Mouse (Mus musculus) G1E (cell line): ENCODE data around the gene Oxct2a. TPM values are rescaled to one million over a fixed set of nuclear protein-coding genes. Genes with fewer than 3 reads are reported as not detected.
"Not testable (repeated sequence)": the region's sequence is repeated elsewhere in the genome, so short reads cannot be mapped to it uniquely, and the experiment has no call there.

Experiments
- ATAC-seq: 2 replicates; pipeline ENCODE4 v1.8.0; 2016; ENCODE audit warnings: mild to moderate bottlenecking; ENCODE audit not compliant: insufficient number of reproducible peaks, poor library complexity, low FRiP score, severe bottlenecking; ENCODE audit errors: extremely low read depth
- DNase-seq: peaks from one replicate; pipeline ENCODE4 v3.0.0; 2012; ENCODE audit warnings: low spot score
- H3K27me3 ChIP-seq: 2 replicates; pipeline ENCODE4 v1.6.1; 2012; ENCODE audit warnings: mild to moderate bottlenecking, low read length, inconsistent platforms; ENCODE audit not compliant: insufficient read depth
- H3K36me3 ChIP-seq: replicated peaks from 2 replicates; pipeline ENCODE3; 2012; ENCODE audit warnings: mild to moderate bottlenecking, inconsistent platforms
- H3K4me1 ChIP-seq: 2 replicates; pipeline ENCODE4 v1.6.1; 2012; ENCODE audit warnings: low read depth, low read length, inconsistent platforms, mixed read lengths; ENCODE audit not compliant: insufficient read depth
- H3K4me3 ChIP-seq: 2 replicates; pipeline ENCODE4 v1.5.1; 2012; ENCODE audit warnings: low read depth, mild to moderate bottlenecking, inconsistent platforms, low read length, moderate library complexity, mixed read lengths
- H3K9me3 ChIP-seq: replicated peaks from 2 replicates; pipeline ENCODE4 v1.6.1; 2012; ENCODE audit warnings: inconsistent platforms
- CTCF ChIP-seq: IDR thresholded peaks from 2 replicates; pipeline ENCODE4 v1.5.1; 2012; ENCODE audit warnings: low read depth, low read length, inconsistent platforms, mixed read lengths
- GATA1 ChIP-seq: IDR thresholded peaks from 2 replicates; pipeline ENCODE4 v1.6.1; 2012; ENCODE audit warnings: borderline replicate concordance, low read length, inconsistent platforms, mixed read lengths
- GATA2 ChIP-seq: IDR thresholded peaks from 2 replicates; pipeline ENCODE4 v1.6.1; 2012; ENCODE audit warnings: low read depth, low read length, inconsistent platforms, borderline replicate concordance
- POLR2AphosphoS5 ChIP-seq: IDR thresholded peaks from 2 replicates; pipeline ENCODE4 v1.6.1; 2012; ENCODE audit warnings: low read depth, low read length, inconsistent platforms; ENCODE audit not compliant: insufficient replicate concordance
- TAL1 ChIP-seq: conservative IDR thresholded peaks from 2 replicates; pipeline ENCODE4 v1.6.1; 2012; ENCODE audit warnings: low read depth, low read length, inconsistent platforms, mixed read lengths
- polyA plus RNA-seq: library from polyadenylated mRNA; stranded (reverse); fragments of >175 nt; gene quantifications from 2 replicates; pipeline ENCODE4 v1.2.3, GENCODE M21; 2012
- total RNA-seq, 2 experiments: library from RNA; stranded (forward) in 1 of 2; stranded (reverse) in 1 of 2; fragments of 200-1000 nt in 1 of 2; fragments of >200 nt in 1 of 2; fragmentation: Nextera tagmentation in 1 of 2; gene quantifications; 2 replicates each; pipeline ENCODE4 v1.2.3; 2014 to 2017

Gene Oxct2a
- total and polyA plus RNA-seq, 3 experiments, result 0.33 TPM; not detected in 2

GRCm38 (mm10) chr4:123334177-123334576, 10.7 kb upstream of the Oxct2a start:
- Histone ChIP-seq H3K27me3 (peaks cover 18% of the 10 kb centered on the region), H3K9me3 (peaks cover 4% of the 10 kb centered on the region), H3K36me3 (no peaks in the 10 kb centered on the region), H3K4me1 (no peaks in the 10 kb centered on the region), H3K4me3 (no peak overlapping the region)
- no peak for ATAC-seq
- TF ChIP-seq TAL1 (no peak), CTCF (no peak), GATA1 (no peak), POLR2AphosphoS5 (no peak), GATA2 (no peak)
- no peak for DNase-seq

GRCm38 (mm10) chr4:123333151-123333550, 9.7 kb upstream of the Oxct2a start:
- H3K27me3 ChIP-seq, result peaks cover 18% of the 10 kb centered on the region
- no peak overlapping the region for H3K4me3 ChIP-seq
- no peak for ATAC-seq
- TF ChIP-seq GATA2 (no peak), GATA1 (no peak), POLR2AphosphoS5 (no peak), CTCF (no peak), TAL1 (no peak)
- H3K4me1 ChIP-seq, result no peaks in the 10 kb centered on the region
- peaks cover 4% of the 10 kb centered on the region for H3K9me3 ChIP-seq
- H3K36me3 ChIP-seq, result no peaks in the 10 kb centered on the region
- no peak for DNase-seq

GRCm38 (mm10) chr4:123331961-123332360, 8.5 kb upstream of the Oxct2a start:
- not testable (repeated sequence) for DNase-seq, H3K4me3 ChIP-seq, H3K9me3 ChIP-seq, ATAC-seq, H3K36me3 ChIP-seq, H3K4me1 ChIP-seq
- peaks cover 20% of the 10 kb centered on the region for H3K27me3 ChIP-seq

GRCm38 (mm10) chr4:123331326-123331725, 7.9 kb upstream of the Oxct2a start:
- ATAC-seq (no peak), DNase-seq (no peak)
- Histone ChIP-seq H3K9me3 (peaks cover 4% of the 10 kb centered on the region), H3K36me3 (no peaks in the 10 kb centered on the region), H3K4me1 (no peaks in the 10 kb centered on the region), H3K4me3 (no peak overlapping the region), H3K27me3 (peaks cover 20% of the 10 kb centered on the region)
- TF ChIP-seq POLR2AphosphoS5, result no peak
- TF ChIP-seq GATA2, result no peak
- TF ChIP-seq CTCF, result no peak
- TF ChIP-seq TAL1, result no peak
- TF ChIP-seq GATA1, result no peak

- peaks cover 18% of the 10 kb centered on the region for H3K27me3 ChIP-seq
- DNase-seq (no peak), ATAC-seq (no peak)
- no peak for TF ChIP-seq GATA2
- TF ChIP-seq TAL1, result no peak
- no peak for TF ChIP-seq POLR2AphosphoS5
- no peak for TF ChIP-seq GATA1
- no peak for TF ChIP-seq CTCF
- H3K36me3 ChIP-seq, result no peaks in the 10 kb centered on the region
- H3K9me3 ChIP-seq, result peaks cover 4% of the 10 kb centered on the region
- no peaks in the 10 kb centered on the region for H3K4me1 ChIP-seq
- H3K4me3 ChIP-seq, result no peak overlapping the region
These were observed 5.5 kb upstream of the Oxct2a start for GRCm38 (mm10) chr4:123328946-123329345.

GRCm38 (mm10) chr4:123327630-123328029, 4.2 kb upstream of the Oxct2a start:
- Histone ChIP-seq H3K4me1 (no peaks in the 10 kb centered on the region), H3K9me3 (peaks cover 10% of the 10 kb centered on the region), H3K4me3 (no peak overlapping the region), H3K27me3 (peaks cover 18% of the 10 kb centered on the region), H3K36me3 (no peaks in the 10 kb centered on the region)
- no peak for DNase-seq
- TF ChIP-seq TAL1 (no peak), GATA2 (no peak), POLR2AphosphoS5 (no peak)
- no peak for ATAC-seq

GRCm38 (mm10) chr4:123326087-123326486, 2.7 kb upstream of the Oxct2a start:
- no peak overlapping the region for H3K4me3 ChIP-seq
- no peak for DNase-seq
- peaks cover 8% of the 10 kb centered on the region for H3K9me3 ChIP-seq
- H3K36me3 ChIP-seq, result no peaks in the 10 kb centered on the region
- no peak for TF ChIP-seq POLR2AphosphoS5
- TF ChIP-seq TAL1, result no peak
- TF ChIP-seq GATA2, result no peak
- no peak for TF ChIP-seq GATA1
- no peak for TF ChIP-seq CTCF
- no peaks in the 10 kb centered on the region for H3K4me1 ChIP-seq
- H3K27me3 ChIP-seq, result peaks cover 18% of the 10 kb centered on the region
- ATAC-seq, result no peak

GRCm38 (mm10) chr4:123322910-123323309, 524 bp downstream of the Oxct2a start:
- not testable (repeated sequence) for H3K4me1 ChIP-seq, H3K4me3 ChIP-seq, DNase-seq, H3K36me3 ChIP-seq, H3K27me3 ChIP-seq, ATAC-seq
- peaks cover 11% of the 10 kb centered on the region for H3K9me3 ChIP-seq
